Mouse (Mus musculus) kidney, adult 2 months (tissue): Measurements from ENCODE around the gene Sit1.

ENCODE experiments used
- CTCF ChIP-seq: fragments of 200-500 bp; conservative IDR thresholded peaks from 2 replicates; pipeline ENCODE4 v1.5.1; 2011; ENCODE audit warnings: low read depth, mild to moderate bottlenecking, control low read depth, low read length, moderate library complexity, mixed read lengths; ENCODE audit not compliant: insufficient read depth, insufficient read length
- POLR2A ChIP-seq: fragments of 200-500 bp; IDR thresholded peaks from one replicate; pipeline ENCODE4 v1.6.1; 2011; ENCODE audit warnings: low read depth, low read length, control low read depth

GRCm38 (mm10) chr4:43457124-43457523, 26.4 kb downstream of the Sit1 start:
- TF ChIP-seq CTCF (no peak), POLR2A (no peak)
